In the genomic region with DNA sequence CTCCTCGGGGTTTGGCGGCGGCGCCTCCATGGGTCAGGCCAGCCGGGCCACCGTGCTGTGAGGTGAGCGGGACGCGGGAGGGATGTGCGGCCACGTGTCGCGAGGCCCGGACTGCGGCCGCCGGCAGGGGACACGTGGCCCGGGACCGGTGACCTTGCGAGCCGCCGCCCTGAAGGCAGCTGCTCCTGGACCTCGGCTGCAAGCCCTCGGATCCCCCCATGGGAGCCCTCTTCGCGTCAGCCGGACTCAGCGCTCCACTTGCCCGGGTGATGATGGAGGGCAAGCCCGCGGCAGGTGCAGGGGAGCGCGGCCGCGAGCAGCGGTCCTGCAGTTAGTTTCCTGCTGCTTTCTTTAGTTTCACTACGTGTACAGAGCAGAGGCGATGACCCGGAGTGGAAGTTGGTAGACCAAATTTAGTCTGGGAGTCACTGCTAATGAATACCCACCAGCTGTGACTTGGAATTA, we compare ENCODE assay signal across 8 mouse cellular contexts. TPM values are rescaled to one million over a fixed set of nuclear protein-coding genes. Genes with fewer than 3 reads are reported as not detected.
A peak's percentile ranks its signal among the peaks of the same experiment; 100 is the strongest.
DNase-seq lines count a peak whose midpoint lies in the region; ATAC-seq and TF ChIP-seq lines count a peak whose summit lies in the region.

No protein-coding gene starts in this region.

- H3K4me1 ChIP-seq in cerebellum, adult 2 months (ENCODE audit: control insufficient read depth, insufficient read depth, low read length) = no peaks in the 10 kb centered on the region
- H3K4me1 ChIP-seq in thymus, adult 2 months (replicated peaks; ENCODE audit: control insufficient read depth, insufficient read depth, low read length) = peaks cover 6% of the 10 kb centered on the region
- H3K4me1 ChIP-seq in liver, embryonic 12.5 days = peaks cover 61% of the 10 kb centered on the region
- peaks cover 3% of the 10 kb centered on the region for H3K4me1 ChIP-seq in olfactory bulb, adult 2 months (ENCODE audit: control insufficient read depth, insufficient read depth, low read length)

- H3K4me3 ChIP-seq in cerebellum, adult 2 months (replicated peaks; ENCODE audit: insufficient read depth, low read depth, low read length) = peak overlapping the region; percentile 49
- H3K4me3 ChIP-seq in thymus, adult 2 months (ENCODE audit: control insufficient read depth, insufficient read depth, low read length) = peak overlapping the region; percentile 88
- H3K4me3 ChIP-seq in liver, embryonic 12.5 days = peak overlapping the region; percentile 97
- H3K4me3 ChIP-seq in olfactory bulb, adult 2 months (ENCODE audit: insufficient read depth, low read depth, low read length) = peak overlapping the region; percentile 99

- TF ChIP-seq POLR2A in cerebellum, adult 2 months (IDR thresholded peaks at IDR 0.05; ENCODE audit: borderline replicate concordance, insufficient read depth, low read length) = no peak
- peak; percentile 4; the same call in 1 of the 2 replicates for TF ChIP-seq POLR2A in thymus, adult 2 months (IDR thresholded peaks at IDR 0.05; ENCODE audit: control insufficient read depth, extremely low read depth, insufficient read depth, low read length, poor library complexity)
- TF ChIP-seq POLR2A in olfactory bulb, adult 2 months (IDR thresholded peaks at IDR 0.05; ENCODE audit: insufficient read depth, low read depth, low read length) = peak; percentile 33; the same call in 1 of the 2 replicates

- H3K27me3 ChIP-seq in cerebellum, adult 2 months (ENCODE audit: control insufficient read depth, insufficient read depth, low read length) = no peaks in the 10 kb centered on the region
- no peaks in the 10 kb centered on the region for H3K27me3 ChIP-seq in thymus, adult 2 months (ENCODE audit: control insufficient read depth, insufficient read depth, low read length)
- H3K27me3 ChIP-seq in liver, embryonic 12.5 days (replicated peaks) = no peaks in the 10 kb centered on the region

- no peak for TF ChIP-seq CTCF in cerebellum, adult 2 months (IDR thresholded peaks at IDR 0.05; ENCODE audit: borderline replicate concordance, insufficient read depth, low read depth, low read length)
- TF ChIP-seq CTCF in thymus, adult 2 months (IDR thresholded peaks at IDR 0.05; ENCODE audit: borderline replicate concordance, control insufficient read depth, extremely low read depth, insufficient read depth, low read length, poor library complexity) = no peak
- no peak for TF ChIP-seq CTCF in olfactory bulb, adult 2 months (IDR thresholded peaks at IDR 0.05; ENCODE audit: insufficient read depth, low read depth, low read length)

- no peak overlapping the region for H3K27ac ChIP-seq in cerebellum, adult 2 months (ENCODE audit: insufficient read depth, low read length)
- H3K27ac ChIP-seq in thymus, adult 2 months (ENCODE audit: control insufficient read depth, insufficient read depth, low read length) = no peak overlapping the region
- peak overlapping the region; percentile 95 for H3K27ac ChIP-seq in liver, embryonic 12.5 days
- H3K27ac ChIP-seq in olfactory bulb, adult 2 months (ENCODE audit: insufficient read depth, low read depth, low read length) = peak overlapping the region; percentile 85

- H3K9ac ChIP-seq in liver, embryonic 12.5 days = peak overlapping the region; percentile 100

- no peaks in the 10 kb centered on the region; the same call in 1 of the 2 replicates for H3K36me3 ChIP-seq in thymus, adult 2 months (ENCODE audit: control insufficient read depth, insufficient read depth, low read length)
- H3K36me3 ChIP-seq in liver, embryonic 12.5 days = peaks cover 44% of the 10 kb centered on the region

- no peak for DNase-seq in cerebellum, adult 2 months
- DNase-seq in cerebellum, adult 8-10 months = no peak
- DNase-seq in thymus, adult 2 months = no peak
- no peak for DNase-seq in thymus, postnatal 25 days
- peak; percentile 64 to 66 for DNase-seq in gastrocnemius, adult 8-10 months (ENCODE audit: low spot score in 2 of 2)
- DNase-seq in urinary bladder, adult 2 months (ENCODE audit: low spot score) = no peak

- WGBS in cerebellum, adult 2 months = under 1% methylated on average over 40 of the region's 40 CpGs
- WGBS in thymus, adult 2 months = 1% methylated on average over 37 of the region's 40 CpGs
- 1% methylated on average over 39 of the region's 40 CpGs for WGBS in liver, embryonic 12.5 days (ENCODE audit: insufficient replicate concordance)
- under 1% methylated on average over 40 of the region's 40 CpGs for WGBS in olfactory bulb, adult 2 months

- peak; percentile 44 for ATAC-seq in liver, embryonic 12.5 days

- peak overlapping the region; percentile 71 for H3K4me2 ChIP-seq in liver, embryonic 12.5 days

- H3K9me3 ChIP-seq in liver, embryonic 12.5 days (replicated peaks) = no peaks in the 10 kb centered on the region

RNA-seq across cellular contexts. Expression of gene Odc1, which starts 0.5 kb away (rescaled TPM):
- 108 and 115 TPM in 2 replicates for polyA plus RNA-seq in cerebellum, adult 2 months (2012; rRNA removed)
- 71.1 and 80.5 TPM in 2 replicates for polyA plus RNA-seq in thymus, adult 2 months (2012; rRNA removed)
- total RNA-seq in gastrocnemius, adult 8-10 months (2022) = 100 to 1,000 TPM in 2 of 4 experiments, 10 to 100 TPM in 2; 83.7 to 236 (median 139) TPM
- polyA plus RNA-seq in liver, embryonic 12.5 days (2016; fragmentation: Nextera tagmentation; extraction: Ambion mirVana) = 587 and 597 TPM in 2 replicates
- not detected in 2 replicates for polyA plus RNA-seq in olfactory bulb, adult 2 months (2012; ENCODE audit: insufficient read depth, insufficient read length, low replicate concordance, missing spikeins)
- 64.4 and 68.4 TPM in 2 replicates for polyA plus RNA-seq in urinary bladder, adult 2 months (2012; rRNA removed)

Comparison
In these comparisons a context has a peak if more than half of its experiments do, and no peak if none do; other contexts are left out.
1. DNase-seq: peak in gastrocnemius, adult 8-10 months (2 of 2); none in cerebellum, adult 2 months (0 of 2), cerebellum, adult 8-10 months (single experiment), thymus, adult 2 months (single experiment), thymus, postnatal 25 days (single experiment) and urinary bladder, adult 2 months (single experiment).
2. H3K27ac ChIP-seq: peak in liver, embryonic 12.5 days (single experiment) and olfactory bulb, adult 2 months (single experiment); none in cerebellum, adult 2 months (single experiment) and thymus, adult 2 months (single experiment).
3. H3K4me3 ChIP-seq: peak in every context shown above with its lines; median percentile 99 in olfactory bulb, adult 2 months; 97 in liver, embryonic 12.5 days; 88 in thymus, adult 2 months; 49 in cerebellum, adult 2 months.